Mouse (Mus musculus) liver, embryonic 14.5 days (tissue): ENCODE measurements around the gene Dcun1d4. TPM values are rescaled to one million over a fixed set of nuclear protein-coding genes. Genes with fewer than 3 reads are reported as not detected.

ENCODE experiments used
- ATAC-seq: fragments of 200-750 bp; cut with Nextera tagmentation; 2 replicates; pipeline ENCODE4 v1.8.0; 2017; ENCODE audit warnings: moderate number of reproducible peaks, mild to moderate bottlenecking, moderate library complexity; ENCODE audit not compliant: insufficient read depth
- DNase-seq, 3 experiments: peaks; one replicate each; pipeline ENCODE4 v3.0.0-alpha.2; 2012 to 2013; ENCODE audit warnings: low read depth in 3 of 3, low spot score in 3 of 3
- H3K27ac ChIP-seq: fragments of 300-500 bp; sonication (generic); 2 replicates; pipeline ENCODE4 v1.5.1; 2014; ENCODE audit warnings: moderate library complexity, mild to moderate bottlenecking, control low read depth, inconsistent platforms
- H3K27me3 ChIP-seq: fragments of 300-500 bp; sonication (generic); 2 replicates; pipeline ENCODE4 v1.6.1; 2014; ENCODE audit warnings: mild to moderate bottlenecking, low read length, moderate library complexity; ENCODE audit not compliant: control insufficient read depth, insufficient read depth
- H3K36me3 ChIP-seq: fragments of 300-500 bp; sonication (generic); replicated peaks from 2 replicates; pipeline ENCODE4 v1.6.1; 2014; ENCODE audit warnings: low read depth; ENCODE audit not compliant: control insufficient read depth, insufficient read depth
- H3K4me1 ChIP-seq, 2 experiments: fragments of 200-500 bp in 1 of 2; fragments of 300-500 bp in 1 of 2; sonication (generic) in 1 of 2; replicated peaks; 2 replicates each; pipeline ENCODE4 v1.6.1; 2012 to 2014; ENCODE audit warnings: antibody characterized with exemption in 1 of 2, inconsistent platforms in 1 of 2, low read length in 1 of 2; ENCODE audit not compliant: control insufficient read depth in 2 of 2, insufficient read depth in 2 of 2
- H3K4me2 ChIP-seq: fragments of 300-500 bp; sonication (generic); 2 replicates; pipeline ENCODE4 v1.6.1; 2014; ENCODE audit warnings: low read depth, mild to moderate bottlenecking, control low read depth, moderate library complexity
- H3K4me3 ChIP-seq, 2 experiments: fragments of 200-500 bp in 1 of 2; fragments of 300-500 bp in 1 of 2; sonication (generic) in 1 of 2; 2 replicates each; pipeline ENCODE4 v1.5.1; 2012 to 2014; ENCODE audit warnings: low read depth in 2 of 2, low read length in 2 of 2, mild to moderate bottlenecking in 2 of 2, control low read depth in 1 of 2, inconsistent platforms in 1 of 2, moderate library complexity in 1 of 2; ENCODE audit not compliant: insufficient read depth in 1 of 2
- H3K9ac ChIP-seq: fragments of 300-500 bp; sonication (generic); replicated peaks from 2 replicates; pipeline ENCODE4 v1.6.1; 2014; ENCODE audit warnings: mild to moderate bottlenecking, control low read depth, moderate library complexity
- H3K9me3 ChIP-seq: fragments of 300-500 bp; sonication (generic); 2 replicates; pipeline ENCODE4 v1.6.1; 2016; ENCODE audit warnings: low read length, mixed read lengths; ENCODE audit not compliant: control insufficient read depth
- CTCF ChIP-seq: IDR thresholded peaks from 2 replicates; pipeline ENCODE4 v1.5.1; 2016; ENCODE audit warnings: antibody characterized with exemption, low read depth, control low read depth
- EP300 ChIP-seq: IDR thresholded peaks from 2 replicates; pipeline ENCODE4 v1.6.1; 2016; ENCODE audit warnings: antibody characterized with exemption, low read depth
- WGBS: fragments of 180-500 bp; shearing (Covaris S2); extraction: QIAGEN DNeasy Blood & Tissue Kit; methylation state at CpG from one replicate; pipeline ENCODE4 v1.1.7; 2014; ENCODE audit not compliant: insufficient replicate concordance; 5-methylcytosine and 5-hydroxymethylcytosine counted together
- polyA plus RNA-seq, 2 experiments: library from polyadenylated mRNA; depleted of rRNA in 1 of 2; stranded (reverse) in 1 of 2; unstranded in 1 of 2; fragments of >200 nt; fragmentation: Nextera tagmentation in 1 of 2; extraction: Ambion mirVana in 1 of 2; gene quantifications; 2 replicates each; pipeline versions ENCODE4 v1.2.1 to v1.2.3; 2012 to 2014

Dcun1d4 gene
- polyA plus RNA-seq, 2 experiments: 1.5 to 2.9 TPM

- 75% methylated on average over 6 of the region's 6 CpGs for WGBS
- Histone ChIP-seq H3K27ac (no peak overlapping the region), H3K4me2 (no peak overlapping the region), H3K4me1 (no peaks in the 10 kb centered on the region), H3K4me3 (no peak overlapping the region), H3K9me3 (no peaks in the 10 kb centered on the region), H3K9ac (no peak overlapping the region), H3K36me3 (no peaks in the 10 kb centered on the region), H3K27me3 (no peaks in the 10 kb centered on the region)
- DNase-seq (no peak), ATAC-seq (no peak)
- no peak for TF ChIP-seq EP300
- no peak for TF ChIP-seq CTCF
Observed at GRCm38 (mm10) chr5:73545641-73546040, 64.8 kb downstream of the Dcun1d4 start.

GRCm38 (mm10) chr5:73547252-73547651 lies 66.5 kb downstream of the Dcun1d4 start:
- Histone ChIP-seq H3K9ac (no peak overlapping the region), H3K9me3 (no peaks in the 10 kb centered on the region), H3K4me3 (no peak overlapping the region), H3K27ac (no peak overlapping the region), H3K36me3 (no peaks in the 10 kb centered on the region), H3K4me1 (no peaks in the 10 kb centered on the region), H3K27me3 (no peaks in the 10 kb centered on the region), H3K4me2 (no peak overlapping the region)
- TF ChIP-seq CTCF (no peak), EP300 (no peak)
- 69% methylated on average over 7 of the region's 7 CpGs for WGBS
- no peak for DNase-seq
- no peak for ATAC-seq

- 37% methylated on average over 7 of the region's 7 CpGs for WGBS
- Histone ChIP-seq H3K9ac (no peak overlapping the region), H3K4me1 (no peaks in the 10 kb centered on the region), H3K36me3 (no peaks in the 10 kb centered on the region), H3K4me2 (no peak overlapping the region), H3K9me3 (no peaks in the 10 kb centered on the region), H3K27ac (no peak overlapping the region), H3K27me3 (no peaks in the 10 kb centered on the region), H3K4me3 (no peak overlapping the region)
- DNase-seq: no peak
- ATAC-seq: no peak
- TF ChIP-seq CTCF (no peak), EP300 (no peak)
Observed at GRCm38 (mm10) chr5:73548237-73548636, 67.4 kb downstream of the Dcun1d4 start.

GRCm38 (mm10) chr5:73548838-73549237 lies 68.0 kb downstream of the Dcun1d4 start:
- Histone ChIP-seq H3K27ac (no peak overlapping the region), H3K27me3 (no peaks in the 10 kb centered on the region), H3K4me1 (no peaks in the 10 kb centered on the region), H3K9ac (no peak overlapping the region), H3K9me3 (no peaks in the 10 kb centered on the region), H3K36me3 (no peaks in the 10 kb centered on the region), H3K4me2 (no peak overlapping the region), H3K4me3 (no peak overlapping the region)
- TF ChIP-seq EP300: no peak
- no peak for TF ChIP-seq CTCF
- ATAC-seq: no peak
- 54% methylated on average over 1 of the region's 1 CpGs for WGBS
- no peak for DNase-seq

- Histone ChIP-seq H3K36me3 (no peaks in the 10 kb centered on the region), H3K27me3 (no peaks in the 10 kb centered on the region), H3K4me2 (no peak overlapping the region), H3K9me3 (no peaks in the 10 kb centered on the region), H3K9ac (no peak overlapping the region), H3K4me1 (no peaks in the 10 kb centered on the region), H3K27ac (no peak overlapping the region), H3K4me3 (no peak overlapping the region)
- no peak for TF ChIP-seq EP300
- TF ChIP-seq CTCF: no peak
- 77% methylated on average over 5 of the region's 5 CpGs for WGBS
- no peak for DNase-seq
- no peak for ATAC-seq
Observed at GRCm38 (mm10) chr5:73551836-73552235, 71.0 kb downstream of the Dcun1d4 start.
